Mouse (Mus musculus) thymus, postnatal 4 days (tissue): ENCODE measurements around the gene Thbs1.
A peak's percentile ranks its signal among the peaks of the same experiment; 100 is the strongest.

ENCODE experiments used
- DNase-seq: peaks from one replicate; pipeline ENCODE4 v3.0.0; 2021

Thbs1 gene

GRCm38 (mm10) chr2:118111488-118112131 lies at the start of gene Thbs1:
Gene Thbs1, plus strand, starts transcription at chr2:118111876.
- DNase-seq: peak; percentile 59

- DNase-seq: no peak
These were observed 47.4 kb upstream of the Thbs1 start for GRCm38 (mm10) chr2:118064121-118064764.

GRCm38 (mm10) chr2:118066065-118066770 lies 45.5 kb upstream of the Thbs1 start:
- DNase-seq: no peak

- no peak for DNase-seq
These were observed 41.7 kb upstream of the Thbs1 start for GRCm38 (mm10) chr2:118069975-118070374.

GRCm38 (mm10) chr2:118072811-118073372 lies 38.8 kb upstream of the Thbs1 start:
- no peak for DNase-seq

- no peak for DNase-seq
These were observed 37.6 kb upstream of the Thbs1 start for GRCm38 (mm10) chr2:118074030-118074429.

GRCm38 (mm10) chr2:118075165-118075564 lies 36.5 kb upstream of the Thbs1 start:
- DNase-seq: no peak

GRCm38 (mm10) chr2:118079131-118079530 lies 32.5 kb upstream of the Thbs1 start:
- DNase-seq: no peak

- no peak for DNase-seq
These were observed 30.1 kb upstream of the Thbs1 start for GRCm38 (mm10) chr2:118081581-118081980.

GRCm38 (mm10) chr2:118083652-118084051 lies 28.0 kb upstream of the Thbs1 start:
- no peak for DNase-seq

GRCm38 (mm10) chr2:118084693-118085092 lies 27.0 kb upstream of the Thbs1 start:
- no peak for DNase-seq

GRCm38 (mm10) chr2:118085647-118086046 lies 26.0 kb upstream of the Thbs1 start:
- DNase-seq: no peak

- DNase-seq: no peak
These were observed 24.5 kb upstream of the Thbs1 start for GRCm38 (mm10) chr2:118087044-118087726.

GRCm38 (mm10) chr2:118091226-118091625 lies 20.4 kb upstream of the Thbs1 start:
- DNase-seq: no peak

GRCm38 (mm10) chr2:118099104-118099503 lies 12.6 kb upstream of the Thbs1 start:
- DNase-seq: no peak

GRCm38 (mm10) chr2:118102169-118102568 lies 9.5 kb upstream of the Thbs1 start:
- DNase-seq: no peak

GRCm38 (mm10) chr2:118110225-118110915 lies 1.3 kb upstream of the Thbs1 start:
- no peak for DNase-seq

- DNase-seq: peak; percentile 79
These were observed 574 bp upstream of the Thbs1 start for GRCm38 (mm10) chr2:118111116-118111487.

GRCm38 (mm10) chr2:118112438-118112837 lies 762 bp downstream of the Thbs1 start:
- no peak for DNase-seq

GRCm38 (mm10) chr2:118112846-118113479 lies 1.3 kb downstream of the Thbs1 start:
- no peak for DNase-seq

GRCm38 (mm10) chr2:118113808-118114524 lies 2.3 kb downstream of the Thbs1 start:
- peak; percentile 35 for DNase-seq
